Mouse (Mus musculus): ENCODE data around the gene Cdh13.

GRCm38 (mm10) chr8:118713111-118713510 lies 429.6 kb downstream of the Cdh13 start:
- TF ChIP-seq CEBPB (IDR thresholded peaks at IDR 0.05; ENCODE audit: low read depth) (no peak), CTCF (IDR thresholded peaks at IDR 0.05; ENCODE audit: control insufficient read depth, insufficient read depth, insufficient read length) (no peak), MYOD1 (IDR thresholded peaks at IDR 0.05; ENCODE audit: control insufficient read depth, insufficient read length, low read depth) (no peak), MAX (IDR thresholded peaks at IDR 0.05) (no peak), MYOG (IDR thresholded peaks at IDR 0.05; ENCODE audit: control insufficient read depth, extremely low read depth, insufficient read length) (no peak)
